Mouse (Mus musculus) erythroblast, embryonic 14.5 days (primary cell): ENCODE measurements around the gene Cd48.

Experiments used
- GATA1 ChIP-seq: IDR thresholded peaks from 2 replicates; pipeline ENCODE4 v1.6.1; 2012; ENCODE audit warnings: low read length, inconsistent platforms, mixed read lengths
- TAL1 ChIP-seq: IDR thresholded peaks from 3 replicates; pipeline ENCODE4 v1.6.1; 2012; ENCODE audit warnings: low read length, inconsistent platforms, mixed read lengths

- TF ChIP-seq GATA1 (no peak), TAL1 (no peak)
These were observed 800 bp upstream of the Cd48 start for GRCm38 (mm10) chr1:171681009-171681408.
